Mouse (Mus musculus): ENCODE measurements around the gene Scn5a. TPM values are rescaled to one million over a fixed set of nuclear protein-coding genes. Genes with fewer than 3 reads are reported as not detected.

Scn5a gene
- total and polyA plus RNA-seq, 3 experiments = 0.03 TPM; not detected in 2

- no peaks in the 10 kb centered on the region for H3K9me3 ChIP-seq (replicated peaks; ENCODE audit: insufficient read depth, low read length)
- no peaks in the 10 kb centered on the region for H3K4me1 ChIP-seq (ENCODE audit: control insufficient read depth in 1 of 2, insufficient read depth in 2 of 2, low read length in 2 of 2)
- TF ChIP-seq JUND (IDR thresholded peaks at IDR 0.05; ENCODE audit: low read depth, low read length) = no peak
- TF ChIP-seq MYB (IDR thresholded peaks at IDR 0.05; ENCODE audit: low read depth, low read length) = no peak
- no peak for TF ChIP-seq GABPA (IDR thresholded peaks at IDR 0.05; ENCODE audit: low read depth, low read length)
- no peak for TF ChIP-seq POLR2AphosphoS5 (IDR thresholded peaks at IDR 0.05; ENCODE audit: borderline replicate concordance, low read depth, low read length)
- no peak for TF ChIP-seq TBP (IDR thresholded peaks at IDR 0.05; ENCODE audit: low read depth, low read length)
- TF ChIP-seq ETS1 (IDR thresholded peaks at IDR 0.05; ENCODE audit: low read depth, low read length) = no peak
- no peak for TF ChIP-seq ZKSCAN1 (IDR thresholded peaks at IDR 0.05; ENCODE audit: low read depth, low read length)
- no peak for TF ChIP-seq SIN3A (IDR thresholded peaks at IDR 0.05; ENCODE audit: low read length)
- TF ChIP-seq POLR2AphosphoS2 (IDR thresholded peaks at IDR 0.05; ENCODE audit: low read length) = no peak
- TF ChIP-seq RAD21 (IDR thresholded peaks at IDR 0.05; ENCODE audit: low read depth, low read length) = no peak
- no peak for TF ChIP-seq NRF1 (IDR thresholded peaks at IDR 0.05; ENCODE audit: insufficient read depth, low read depth, low read length, poor library complexity, severe bottlenecking)
- no peak for TF ChIP-seq MXI1 (IDR thresholded peaks at IDR 0.05; ENCODE audit: low read depth, low read length)
- TF ChIP-seq TAL1 (IDR thresholded peaks at IDR 0.05; ENCODE audit: low read length) = no peak
- TF ChIP-seq ZC3H11A (IDR thresholded peaks at IDR 0.05; ENCODE audit: low read depth, low read length) = no peak
- TF ChIP-seq ZMIZ1 (IDR thresholded peaks at IDR 0.05; ENCODE audit: low read depth, low read length) = no peak
- no peak for TF ChIP-seq MAX (IDR thresholded peaks at IDR 0.05; ENCODE audit: low read length)
- no peak for TF ChIP-seq KAT2A (conservative IDR thresholded peaks at IDR 0.05; ENCODE audit: low read depth, low read length)
- TF ChIP-seq EP300 (IDR thresholded peaks at IDR 0.05; ENCODE audit: low read depth in 1 of 2, low read length in 2 of 2) = no peak
- TF ChIP-seq MAZ (IDR thresholded peaks at IDR 0.05; ENCODE audit: low read depth, low read length) = no peak
- no peak for DNase-seq (ENCODE audit: low read depth, low spot score)
- H3K4me3 ChIP-seq (ENCODE audit: control insufficient read depth in 1 of 2, insufficient read depth in 1 of 2, low read depth in 2 of 2, low read length in 2 of 2) = no peak overlapping the region
- no peak overlapping the region for H3K9ac ChIP-seq (ENCODE audit: control insufficient read depth, low read depth, low read length, poor library complexity, severe bottlenecking)
- no peaks in the 10 kb centered on the region for H3K36me3 ChIP-seq (ENCODE audit: control insufficient read depth in 1 of 2, insufficient read depth in 2 of 2, low read length in 2 of 2)
- H3K79me2 ChIP-seq (ENCODE audit: control insufficient read depth, insufficient read depth, low read length, poor library complexity) = no peaks in the 10 kb centered on the region
- H3K27me3 ChIP-seq (ENCODE audit: control insufficient read depth in 1 of 2, insufficient read depth in 2 of 2, low read length in 2 of 2) = no peaks in the 10 kb centered on the region
- no peak overlapping the region for H3K27ac ChIP-seq (ENCODE audit: control insufficient read depth, low read depth, low read length)
Observed at GRCm38 (mm10) chr9:119566214-119566613, 12.6 kb downstream of the Scn5a start.

GRCm38 (mm10) chr9:119564803-119565202 lies 14.0 kb downstream of the Scn5a start:
- Histone ChIP-seq H3K9me3 (replicated peaks; ENCODE audit: insufficient read depth, low read length) (no peaks in the 10 kb centered on the region), H3K27ac (ENCODE audit: control insufficient read depth, low read depth, low read length) (no peak overlapping the region), H3K27me3 (ENCODE audit: control insufficient read depth in 1 of 2, insufficient read depth in 2 of 2, low read length in 2 of 2) (no peaks in the 10 kb centered on the region), H3K9ac (ENCODE audit: control insufficient read depth, low read depth, low read length, poor library complexity, severe bottlenecking) (no peak overlapping the region), H3K4me1 (ENCODE audit: control insufficient read depth in 1 of 2, insufficient read depth in 2 of 2, low read length in 2 of 2) (no peaks in the 10 kb centered on the region), H3K36me3 (ENCODE audit: control insufficient read depth in 1 of 2, insufficient read depth in 2 of 2, low read length in 2 of 2) (no peaks in the 10 kb centered on the region), H3K79me2 (ENCODE audit: control insufficient read depth, insufficient read depth, low read length, poor library complexity) (no peaks in the 10 kb centered on the region), H3K4me3 (ENCODE audit: control insufficient read depth in 1 of 2, insufficient read depth in 1 of 2, low read depth in 2 of 2, low read length in 2 of 2) (no peak overlapping the region)
- TF ChIP-seq E2F4 (IDR thresholded peaks at IDR 0.05; ENCODE audit: borderline replicate concordance, low read depth, low read length) (no peak), ZNF384 (IDR thresholded peaks at IDR 0.05; ENCODE audit: low read depth, low read length) (no peak), UBTF (IDR thresholded peaks at IDR 0.05; ENCODE audit: borderline replicate concordance, insufficient read depth, low read depth, low read length) (no peak), MAX (IDR thresholded peaks at IDR 0.05; ENCODE audit: low read length) (no peak), MAZ (IDR thresholded peaks at IDR 0.05; ENCODE audit: low read depth, low read length) (no peak), CHD2 (IDR thresholded peaks at IDR 0.05; ENCODE audit: low read length) (no peak), GATA1 (IDR thresholded peaks at IDR 0.05; ENCODE audit: low read depth, low read length) (no peak), USF2 (IDR thresholded peaks at IDR 0.05; ENCODE audit: borderline replicate concordance in 1 of 2, insufficient read depth in 1 of 2, low read depth in 1 of 2, low read length in 2 of 2) (no peak), USF1 (IDR thresholded peaks at IDR 0.05; ENCODE audit: low read depth, low read length) (no peak), MEF2A (IDR thresholded peaks at IDR 0.05; ENCODE audit: extremely low read depth, insufficient replicate concordance, low read depth, low read length, poor library complexity, severe bottlenecking) (no peak), HCFC1 (IDR thresholded peaks at IDR 0.05; ENCODE audit: low read depth, low read length) (no peak), JUND (IDR thresholded peaks at IDR 0.05; ENCODE audit: low read depth, low read length) (no peak), ZMIZ1 (IDR thresholded peaks at IDR 0.05; ENCODE audit: low read depth, low read length) (no peak)
- no peak for DNase-seq (ENCODE audit: low read depth, low spot score)
